Mouse (Mus musculus) C2C12 (cell line): ENCODE data around the gene Mrln.

Source experiments
- CEBPB ChIP-seq: IDR thresholded peaks from one replicate; pipeline ENCODE4 v1.6.1; 2011; ENCODE audit warnings: low read depth, mild to moderate bottlenecking, control low read depth, moderate library complexity
- CTCF ChIP-seq: IDR thresholded peaks from one replicate; pipeline ENCODE4 v1.5.1; 2011; ENCODE audit not compliant: control insufficient read depth, insufficient read depth, insufficient read length
- MAX ChIP-seq: IDR thresholded peaks from one replicate; pipeline ENCODE4 v1.6.1; 2011; ENCODE audit warnings: mild to moderate bottlenecking, control low read depth
- MYOD1 ChIP-seq: IDR thresholded peaks from one replicate; pipeline ENCODE4 v1.6.1; 2011; ENCODE audit warnings: low read depth; ENCODE audit not compliant: control insufficient read depth, insufficient read length
- MYOG ChIP-seq: IDR thresholded peaks from one replicate; pipeline ENCODE4 v1.6.1; 2011; ENCODE audit not compliant: control insufficient read depth, insufficient read length; ENCODE audit errors: extremely low read depth
- USF1 ChIP-seq: IDR thresholded peaks from one replicate; pipeline ENCODE4 v1.6.1; 2011; ENCODE audit warnings: low read depth, mild to moderate bottlenecking, control low read depth, moderate library complexity

DNA sequence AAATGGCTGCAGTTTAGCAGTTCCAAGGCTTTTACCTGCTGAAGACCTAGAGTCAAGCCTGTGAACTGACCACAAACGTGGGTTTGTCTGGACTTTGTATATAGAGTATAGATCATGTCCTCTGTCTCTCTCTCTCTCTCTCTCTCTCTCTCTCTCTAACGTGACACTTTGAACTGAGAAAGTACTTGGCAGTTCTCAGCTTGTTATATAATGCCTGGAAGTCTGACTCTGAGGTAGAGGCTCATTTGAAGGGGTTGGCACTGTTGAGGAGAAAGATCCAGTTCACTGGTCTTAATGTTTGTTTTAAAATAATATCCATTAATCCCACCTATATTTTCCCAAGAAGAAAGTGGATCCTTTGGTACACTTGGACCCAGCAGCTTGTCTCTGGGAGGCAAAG, 33.5 kb downstream of the Mrln start:
- no peak for TF ChIP-seq CTCF
- TF ChIP-seq MYOD1: no peak
- no peak for TF ChIP-seq MAX
- TF ChIP-seq USF1: no peak
- no peak for TF ChIP-seq CEBPB
- TF ChIP-seq MYOG: no peak
